Mouse (Mus musculus): ENCODE data around the gene Rsc1a1.

DNA sequence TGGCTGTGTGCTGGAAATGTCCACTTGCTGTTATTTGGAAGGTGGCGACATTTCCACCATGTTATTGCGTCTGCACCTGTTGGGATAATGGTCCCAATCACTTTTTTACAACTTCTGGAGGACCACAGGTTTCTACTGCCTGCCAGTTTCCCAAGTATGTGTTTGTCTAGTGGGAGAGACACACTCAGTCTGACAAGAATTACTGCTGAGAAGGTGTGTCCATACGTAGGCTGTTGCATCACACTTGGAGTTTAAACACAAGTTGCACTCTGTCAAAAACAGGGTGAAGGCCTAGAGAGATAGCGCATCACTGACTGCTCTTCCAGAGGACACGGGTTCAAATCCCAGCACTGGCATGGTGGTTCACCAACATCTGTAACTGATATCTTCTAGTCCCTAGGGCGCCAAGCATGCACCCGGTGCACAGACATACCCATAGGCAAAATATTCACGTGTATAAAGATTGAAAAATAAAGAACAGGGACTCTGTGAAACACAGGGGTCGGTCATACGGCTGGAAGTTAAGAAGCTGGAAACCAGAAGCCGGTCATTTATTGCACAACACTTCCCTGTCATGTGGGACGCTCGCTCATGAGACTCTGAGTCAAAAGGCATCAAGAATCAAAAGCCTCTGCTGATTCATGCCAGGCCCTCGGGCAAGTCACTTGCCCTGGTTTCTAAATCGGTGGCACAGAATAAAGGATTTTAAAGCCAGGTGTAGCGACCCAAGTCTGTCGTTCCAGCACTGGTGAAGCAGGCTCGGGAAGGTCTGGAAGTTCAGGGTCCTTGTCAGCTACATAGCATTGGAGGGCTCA, 15.3 kb downstream of the Rsc1a1 start:
- TF ChIP-seq CTCF (IDR thresholded peaks at IDR 0.05; ENCODE audit: low read depth, low read length) = no peak
- TF ChIP-seq TAL1 (conservative IDR thresholded peaks at IDR 0.05; ENCODE audit: low read depth, low read length) = no peak
- TF ChIP-seq POLR2AphosphoS5 (IDR thresholded peaks at IDR 0.05; ENCODE audit: insufficient replicate concordance, low read depth, low read length) = no peak
